Mouse (Mus musculus): ENCODE measurements at regions not wholly inside any gene's neighbourhood (a gene's known extent, or its start where the extent isn't known, plus 50 kb on each side); places are given as distances from the start of the nearest gene placed in this dataset.
"Not testable (repeated sequence)": the region's sequence is repeated elsewhere in the genome, so short reads cannot be mapped to it uniquely, and the experiment has no call there.

DNA sequence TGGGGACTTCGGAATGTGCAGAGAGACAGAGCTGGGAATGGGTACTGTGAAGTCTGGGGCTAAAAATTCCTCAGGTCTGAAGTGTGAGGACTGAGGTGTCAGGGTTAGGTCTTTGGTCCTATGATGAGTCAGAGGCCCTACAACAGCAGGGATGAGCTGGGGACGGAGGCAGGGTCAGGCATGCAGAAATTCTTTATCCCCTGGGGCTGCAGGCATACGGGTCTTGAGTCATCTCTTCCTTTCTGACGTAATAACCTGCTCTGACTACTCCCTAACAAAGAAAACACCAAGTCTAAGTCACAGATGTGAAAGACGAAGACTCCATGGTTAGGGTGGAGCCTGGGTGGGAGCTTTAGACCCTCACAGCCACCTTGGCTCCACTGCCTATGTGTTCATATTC, 185.6 kb upstream of the Serp2 start:
- ATAC-seq (ENCODE audit: extremely low read depth, insufficient number of reproducible peaks, low FRiP score, poor library complexity, severe bottlenecking) = no peak

DNA sequence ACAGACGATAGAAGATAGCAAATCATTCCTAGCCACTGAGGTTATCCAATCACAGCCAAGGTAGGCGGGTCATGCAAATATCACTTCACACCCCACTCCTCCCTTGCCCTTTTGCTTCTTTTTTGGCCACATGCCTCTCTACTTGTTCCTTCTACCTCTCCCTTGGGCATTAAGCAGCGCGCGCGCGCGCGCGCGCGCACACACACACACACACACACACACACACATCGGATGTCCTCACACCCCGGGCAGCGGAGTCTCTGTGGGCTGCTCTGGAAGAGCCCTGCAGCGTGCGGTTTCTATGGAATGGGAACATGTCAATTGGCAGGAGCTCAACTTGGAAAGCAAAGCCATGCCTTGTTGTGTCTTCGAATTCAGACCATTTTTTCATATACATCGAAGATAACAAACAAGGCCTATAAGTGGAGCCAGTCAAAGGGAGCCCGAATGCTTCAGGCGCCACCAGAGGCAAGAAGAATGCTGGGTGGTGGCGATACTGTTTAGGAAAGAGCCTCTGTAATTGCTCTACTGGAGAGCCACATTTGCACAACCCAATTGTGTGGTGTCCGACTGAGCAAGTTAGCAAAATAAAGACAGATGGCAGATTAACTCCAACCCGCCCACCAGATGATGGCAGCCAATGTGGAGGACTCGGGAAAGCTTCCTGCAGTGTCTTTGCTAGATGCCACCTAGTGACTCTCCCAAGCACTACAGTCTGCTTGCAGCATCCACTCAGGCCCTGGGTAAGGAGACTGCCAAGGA, 183.3 kb upstream of the Serp2 start:
- no peak for ATAC-seq (ENCODE audit: extremely low read depth, insufficient number of reproducible peaks, low FRiP score, poor library complexity, severe bottlenecking)

DNA sequence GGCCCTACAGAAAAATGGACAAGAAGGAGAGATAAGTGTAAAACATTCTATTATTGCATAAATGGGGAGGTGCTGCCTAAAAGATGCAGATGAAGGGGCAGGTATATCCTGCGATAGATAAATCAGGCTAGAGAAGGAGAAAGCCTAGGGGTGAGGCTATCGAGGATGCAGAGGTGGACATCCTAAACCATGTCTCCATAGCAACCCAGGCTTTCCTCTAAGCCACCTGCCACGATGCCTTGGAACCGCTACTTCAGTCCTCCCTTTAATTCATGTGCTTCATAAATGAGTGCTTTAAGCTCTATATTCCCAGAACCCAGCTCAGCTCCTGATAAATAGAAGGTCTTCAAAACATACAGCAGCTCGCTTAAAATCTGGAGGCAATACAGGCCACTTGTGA, 179.3 kb upstream of the Serp2 start:
- ATAC-seq (ENCODE audit: extremely low read depth, insufficient number of reproducible peaks, low FRiP score, poor library complexity, severe bottlenecking) = no peak

DNA sequence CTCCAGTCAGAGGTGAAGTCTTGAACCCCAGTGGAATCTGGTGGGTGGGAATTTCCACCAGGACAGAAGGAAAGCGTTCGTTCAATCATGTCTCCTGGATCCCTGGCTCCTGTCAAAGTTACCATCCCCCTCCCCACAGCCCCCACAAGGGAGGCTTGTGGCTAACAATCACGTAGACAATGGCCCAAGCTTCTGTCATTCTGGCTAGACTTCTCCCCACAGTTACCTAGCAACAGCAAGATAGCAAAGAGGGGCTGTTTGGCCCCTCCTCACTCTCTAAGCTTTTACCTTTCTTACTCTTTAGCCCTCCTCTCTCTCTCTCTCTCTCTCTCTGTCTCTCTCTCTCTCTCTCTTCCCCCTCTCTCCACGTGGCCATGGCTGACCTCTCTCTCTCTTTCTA, 178.4 kb upstream of the Serp2 start:
- no peak for ATAC-seq (ENCODE audit: extremely low read depth, insufficient number of reproducible peaks, low FRiP score, poor library complexity, severe bottlenecking)

DNA sequence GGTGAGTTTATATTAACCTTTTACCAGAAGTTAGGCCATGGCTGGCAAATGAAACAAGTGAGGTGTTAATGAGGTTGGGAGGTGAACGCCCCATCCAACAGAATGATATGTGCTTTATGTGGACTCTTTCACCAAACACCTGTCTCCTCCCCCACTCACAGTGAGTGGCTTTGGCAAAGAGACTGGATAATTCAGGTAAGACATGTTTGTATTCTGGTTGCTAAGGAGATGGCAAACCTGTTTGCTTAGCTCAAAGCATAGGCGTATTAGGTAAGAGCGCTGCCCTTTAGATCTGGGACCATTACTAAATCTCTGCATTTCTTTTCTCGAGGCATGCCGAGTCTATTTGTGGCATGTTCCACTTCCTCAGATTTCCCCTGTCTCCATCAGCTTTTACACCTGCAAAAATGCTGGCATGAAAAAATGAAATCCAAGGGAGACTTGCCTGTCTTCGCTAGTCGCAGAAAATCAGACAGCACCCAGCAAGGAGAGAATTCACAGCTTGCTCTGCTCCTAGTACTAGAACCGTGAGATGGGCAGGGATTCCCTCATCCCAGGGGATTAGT, 176.7 kb upstream of the Serp2 start:
- no peak for ATAC-seq (ENCODE audit: extremely low read depth, insufficient number of reproducible peaks, low FRiP score, poor library complexity, severe bottlenecking)

DNA sequence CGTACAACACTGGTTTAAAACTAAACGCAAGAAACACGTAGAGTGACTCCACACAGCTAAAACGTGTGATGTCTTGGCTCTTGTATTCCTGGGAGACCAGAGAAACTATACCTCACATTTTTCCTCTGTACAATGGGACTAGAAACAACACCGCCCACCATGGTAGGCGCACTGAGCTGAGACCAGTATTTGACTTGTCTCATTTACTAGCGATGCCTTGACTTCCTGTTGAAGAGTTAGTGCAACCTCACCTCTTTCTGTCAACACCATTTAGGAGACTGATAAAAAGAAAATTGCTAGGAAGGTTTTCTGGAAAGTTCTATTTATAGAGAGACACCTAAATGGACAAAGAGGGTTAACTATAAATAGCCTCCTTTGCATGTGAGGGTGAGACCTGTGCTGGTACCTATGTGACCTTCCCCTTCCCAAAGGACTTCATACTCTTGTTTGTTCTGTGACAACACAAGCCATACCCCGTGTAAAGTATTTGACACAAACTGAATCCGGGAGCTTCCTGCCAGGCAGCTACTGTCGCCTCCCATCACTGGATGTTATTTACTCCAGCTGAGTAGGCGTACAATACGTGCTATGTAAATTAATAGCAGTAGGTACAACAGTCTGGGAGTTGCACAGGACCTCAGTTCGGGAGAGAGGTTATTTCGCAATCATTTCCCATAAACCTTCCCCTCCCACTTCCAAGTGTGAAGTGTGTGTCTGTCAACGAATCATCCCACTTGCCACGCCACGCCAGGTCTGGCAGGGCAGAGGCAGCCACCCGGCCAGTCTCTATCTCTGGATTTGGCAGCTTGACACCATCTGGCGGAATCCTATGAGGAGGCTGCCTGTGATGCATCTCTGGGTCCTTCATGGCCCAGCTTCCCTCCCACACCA, 174.7 kb upstream of the Serp2 start:
- ATAC-seq (ENCODE audit: extremely low read depth, insufficient number of reproducible peaks, low FRiP score, poor library complexity, severe bottlenecking) = no peak

DNA sequence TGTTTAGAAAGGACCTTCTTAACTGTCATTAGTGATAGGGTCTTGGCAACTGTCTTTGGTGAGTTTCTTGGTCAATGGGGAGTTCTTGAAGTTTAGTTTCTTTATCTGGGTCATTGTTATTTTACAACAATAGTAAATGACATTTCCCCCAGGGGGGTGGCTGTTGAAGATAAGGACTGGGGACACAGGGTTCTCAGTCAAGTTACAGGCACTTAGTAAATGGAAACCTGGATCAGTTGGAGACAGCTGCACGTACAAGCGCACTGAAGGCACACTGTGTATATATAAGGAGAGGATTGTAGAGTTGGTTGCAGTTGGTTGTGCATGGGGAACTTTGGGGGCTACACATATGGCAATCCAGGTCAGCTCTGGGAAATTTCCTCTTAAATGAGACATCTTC, 169.2 kb upstream of the Serp2 start:
- no peak for ATAC-seq (ENCODE audit: extremely low read depth, insufficient number of reproducible peaks, low FRiP score, poor library complexity, severe bottlenecking)

DNA sequence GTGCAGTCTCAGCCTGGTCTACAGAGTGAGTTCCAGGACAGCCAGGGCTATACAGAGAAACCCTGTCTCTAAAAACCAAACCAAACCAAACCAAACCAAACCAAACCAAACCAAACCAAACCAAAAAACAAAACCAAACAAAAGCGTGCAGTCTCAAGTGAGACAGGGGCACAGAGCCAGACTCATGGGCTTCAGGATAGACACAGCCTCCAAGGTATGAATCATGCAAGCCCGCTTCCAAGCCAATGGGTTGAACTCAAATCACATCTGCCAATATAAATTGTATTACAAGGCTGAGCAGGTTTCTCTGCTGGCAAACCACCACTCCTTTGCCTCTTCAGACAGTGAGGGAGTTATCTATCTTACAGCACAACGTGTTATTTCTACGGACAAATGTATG, 168.5 kb upstream of the Serp2 start:
- not testable (repeated sequence) for ATAC-seq (ENCODE audit: extremely low read depth, insufficient number of reproducible peaks, low FRiP score, poor library complexity, severe bottlenecking)

DNA sequence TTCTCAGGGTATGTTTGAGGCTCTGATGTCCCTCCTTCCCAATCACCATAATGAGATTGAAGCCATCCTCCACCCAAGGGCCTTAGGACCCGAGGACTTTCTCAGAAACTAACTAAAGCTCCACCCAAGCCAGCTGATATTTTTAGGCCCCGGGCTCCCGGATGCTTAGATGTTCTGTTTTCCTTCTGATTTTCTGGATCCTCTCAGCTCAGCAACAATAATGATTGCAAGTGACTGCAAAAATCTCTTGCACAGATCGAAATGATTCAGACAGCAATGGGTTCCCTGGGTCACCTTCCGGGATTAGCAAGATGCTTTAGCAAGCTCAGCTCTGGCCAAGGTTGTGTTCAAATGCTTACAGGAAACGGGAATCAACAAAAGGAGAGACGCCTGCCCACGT, 168.1 kb upstream of the Serp2 start:
- no peak for ATAC-seq (ENCODE audit: extremely low read depth, insufficient number of reproducible peaks, low FRiP score, poor library complexity, severe bottlenecking)

DNA sequence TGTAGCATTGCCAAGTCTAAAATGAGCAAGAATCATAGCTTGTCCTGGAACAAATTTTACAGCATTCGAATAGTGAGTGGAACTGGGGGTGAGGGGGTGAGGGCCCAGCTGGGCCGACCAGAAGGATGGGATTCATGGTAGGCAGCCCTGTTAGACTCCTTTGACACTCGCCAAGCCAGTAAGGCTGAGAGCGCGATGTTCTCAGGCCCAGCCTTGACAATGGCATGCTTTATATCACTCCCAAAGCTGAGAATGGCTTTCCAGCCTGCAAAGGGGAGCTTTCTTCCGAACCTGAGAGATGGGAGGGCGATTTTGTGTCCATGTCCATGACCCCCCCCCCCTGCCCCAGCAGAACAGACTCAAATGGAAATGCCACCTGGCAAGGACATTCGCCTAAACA, 167.7 kb upstream of the Serp2 start:
- no peak for ATAC-seq (ENCODE audit: extremely low read depth, insufficient number of reproducible peaks, low FRiP score, poor library complexity, severe bottlenecking)

DNA sequence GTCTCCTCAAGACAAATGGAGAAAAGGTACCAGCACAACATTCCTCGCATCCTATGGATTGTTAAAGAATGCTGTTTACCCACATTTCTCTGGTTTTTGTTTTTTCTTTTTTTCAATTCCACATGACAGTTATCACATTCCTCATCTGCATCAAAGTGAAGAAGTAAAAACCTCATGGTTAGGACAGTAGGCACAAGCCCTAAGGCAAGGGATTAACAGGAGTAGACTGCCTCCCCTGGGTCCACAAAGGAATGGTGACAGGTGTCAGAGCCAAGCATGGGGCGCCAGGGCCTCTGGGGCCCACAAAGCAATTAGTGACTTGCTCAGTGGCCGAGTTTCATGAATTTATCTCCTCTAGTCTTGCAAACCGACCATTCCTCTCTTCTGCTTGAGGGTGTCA, 166.9 kb upstream of the Serp2 start:
- ATAC-seq (ENCODE audit: extremely low read depth, insufficient number of reproducible peaks, low FRiP score, poor library complexity, severe bottlenecking) = no peak

DNA sequence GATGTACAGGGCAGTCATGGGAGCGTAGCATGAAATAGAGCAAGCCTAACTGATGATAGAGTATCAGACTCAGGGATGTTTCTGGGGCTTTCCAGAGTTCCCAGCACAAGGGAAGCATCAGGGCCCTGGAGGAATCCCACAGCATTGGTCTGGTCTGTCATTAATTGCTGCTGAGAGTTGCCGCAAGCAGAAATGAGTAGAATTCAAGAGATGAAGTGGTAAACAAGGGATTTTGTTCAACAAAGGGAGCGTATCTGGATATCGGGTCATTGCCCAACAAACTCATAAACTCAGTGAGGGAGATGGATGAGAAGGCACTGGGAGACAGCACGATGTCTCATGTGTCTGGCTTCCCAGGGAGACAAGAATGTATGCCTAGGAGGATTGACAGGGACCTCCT, 165.6 kb upstream of the Serp2 start:
- ATAC-seq (ENCODE audit: extremely low read depth, insufficient number of reproducible peaks, low FRiP score, poor library complexity, severe bottlenecking) = no peak

DNA sequence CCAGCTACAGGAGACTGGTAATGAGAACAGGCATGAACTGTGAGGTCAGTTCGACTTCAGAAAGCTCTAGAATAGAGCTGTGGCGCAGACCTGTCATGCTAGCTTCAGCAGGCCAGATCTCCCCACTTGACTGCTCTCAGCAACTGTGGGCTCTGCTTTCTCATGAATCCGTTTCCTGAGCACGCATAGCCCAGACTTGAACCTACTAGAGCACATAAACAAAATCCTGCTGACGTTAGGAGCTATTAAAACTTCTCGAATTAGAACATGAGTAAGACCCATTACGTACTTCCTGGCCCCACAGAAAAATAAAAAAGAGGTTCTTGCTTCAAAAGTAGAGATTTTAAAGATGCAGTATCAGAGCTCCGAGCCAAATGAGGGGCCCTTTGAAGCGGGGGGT, 165.1 kb upstream of the Serp2 start:
- peak; percentile 51; the same call in 1 of the 2 replicates for ATAC-seq (ENCODE audit: extremely low read depth, insufficient number of reproducible peaks, low FRiP score, poor library complexity, severe bottlenecking)

DNA sequence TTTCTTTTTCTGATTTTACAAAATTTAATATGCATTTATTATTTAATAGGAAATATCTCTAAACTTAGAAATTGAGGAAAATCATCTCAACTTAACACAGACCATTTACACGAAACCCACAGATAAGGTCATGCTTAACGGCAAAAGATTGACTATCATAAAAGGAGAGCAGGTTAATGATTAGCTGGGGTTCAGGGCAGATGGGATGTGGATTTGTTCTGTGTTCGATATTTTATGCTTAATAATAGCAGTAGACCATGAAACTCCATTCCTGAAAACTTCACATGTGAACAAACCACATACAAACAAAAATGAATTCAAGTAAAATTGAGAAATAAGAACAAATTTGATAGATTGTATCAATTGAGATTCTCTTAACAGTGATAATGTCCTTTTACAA, 160.4 kb upstream of the Serp2 start:
- no peak for ATAC-seq (ENCODE audit: extremely low read depth, insufficient number of reproducible peaks, low FRiP score, poor library complexity, severe bottlenecking)

DNA sequence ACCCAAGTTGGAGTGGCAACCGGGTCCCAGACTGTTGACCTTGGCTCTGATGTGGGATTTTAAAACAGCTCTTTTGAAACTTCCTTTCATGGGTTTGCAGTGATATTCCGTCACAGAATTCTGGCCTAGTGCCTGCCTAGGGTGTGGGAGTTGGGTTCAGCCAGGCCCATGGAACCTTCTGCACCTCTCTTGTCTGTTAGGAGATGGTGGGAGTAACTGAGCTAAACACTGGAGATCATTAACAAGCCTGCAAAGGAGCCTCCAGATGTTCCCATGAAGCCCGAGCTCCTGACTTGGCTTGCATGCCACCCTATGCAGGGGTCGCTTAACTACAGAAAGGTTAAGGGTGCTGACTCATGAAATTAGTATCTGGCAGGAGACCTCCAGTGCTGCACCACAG, 158.0 kb upstream of the Serp2 start:
- no peak for ATAC-seq (ENCODE audit: extremely low read depth, insufficient number of reproducible peaks, low FRiP score, poor library complexity, severe bottlenecking)

DNA sequence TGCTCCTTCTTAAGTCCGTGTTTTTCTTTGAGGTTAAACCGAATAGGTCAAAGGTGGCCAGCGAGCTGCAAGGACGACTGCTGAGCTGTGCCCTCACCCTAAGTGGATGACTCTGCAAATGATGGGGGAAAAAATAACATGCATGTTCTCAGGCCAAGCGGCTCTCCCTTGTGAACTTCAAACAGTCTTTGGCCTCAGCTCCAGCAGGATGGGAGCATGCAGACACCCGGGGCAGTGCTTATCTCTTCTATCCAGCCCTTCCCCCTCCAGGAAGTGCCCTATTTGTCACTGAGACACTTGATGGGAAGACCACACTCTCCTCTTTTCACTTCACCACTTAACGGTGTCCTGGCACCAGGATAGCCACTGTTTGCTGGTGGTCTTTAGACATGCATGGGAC, 157.3 kb upstream of the Serp2 start:
- ATAC-seq (ENCODE audit: extremely low read depth, insufficient number of reproducible peaks, low FRiP score, poor library complexity, severe bottlenecking) = no peak

DNA sequence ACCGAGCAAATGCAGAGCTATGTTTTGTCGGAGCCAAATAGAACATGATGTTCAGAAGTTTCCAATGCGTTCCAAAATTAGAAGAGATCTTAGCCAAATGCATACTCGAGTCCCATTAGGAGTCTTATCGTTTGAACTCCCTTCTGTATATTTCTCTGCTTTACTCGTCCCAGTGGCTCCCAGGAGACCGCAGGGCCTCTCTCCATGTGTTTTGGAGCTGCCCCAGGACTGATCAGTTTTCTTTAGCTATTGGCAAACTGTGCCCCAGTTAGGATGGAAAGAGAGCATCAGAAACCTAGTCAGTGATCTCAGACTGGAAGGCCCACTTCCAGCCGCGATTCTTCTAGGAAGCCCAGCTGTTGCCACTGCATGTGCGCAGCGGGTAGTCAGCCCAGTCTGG, 152.0 kb upstream of the Serp2 start:
- no peak for ATAC-seq (ENCODE audit: extremely low read depth, insufficient number of reproducible peaks, low FRiP score, poor library complexity, severe bottlenecking)

DNA sequence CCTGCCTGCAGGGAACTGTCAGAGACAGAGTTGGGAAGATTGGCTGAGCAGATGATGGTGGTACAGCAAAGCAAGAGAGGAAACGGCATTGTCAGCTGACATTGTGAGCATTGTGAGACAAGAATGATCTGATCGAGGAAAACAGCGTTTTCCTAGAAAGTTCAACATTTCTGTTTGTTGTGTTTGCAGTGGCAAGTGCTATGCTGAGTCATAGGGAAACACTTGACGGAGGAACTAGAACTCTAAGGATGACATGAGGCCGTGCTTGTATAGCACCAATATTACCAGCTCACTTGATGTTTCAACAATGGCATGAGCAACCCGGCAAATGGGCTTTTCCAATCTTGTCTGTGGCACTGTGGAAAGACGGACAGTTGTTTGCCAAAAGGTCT, 146.7 kb upstream of the Serp2 start:
- no peak for ATAC-seq (ENCODE audit: extremely low read depth, insufficient number of reproducible peaks, low FRiP score, poor library complexity, severe bottlenecking)

DNA sequence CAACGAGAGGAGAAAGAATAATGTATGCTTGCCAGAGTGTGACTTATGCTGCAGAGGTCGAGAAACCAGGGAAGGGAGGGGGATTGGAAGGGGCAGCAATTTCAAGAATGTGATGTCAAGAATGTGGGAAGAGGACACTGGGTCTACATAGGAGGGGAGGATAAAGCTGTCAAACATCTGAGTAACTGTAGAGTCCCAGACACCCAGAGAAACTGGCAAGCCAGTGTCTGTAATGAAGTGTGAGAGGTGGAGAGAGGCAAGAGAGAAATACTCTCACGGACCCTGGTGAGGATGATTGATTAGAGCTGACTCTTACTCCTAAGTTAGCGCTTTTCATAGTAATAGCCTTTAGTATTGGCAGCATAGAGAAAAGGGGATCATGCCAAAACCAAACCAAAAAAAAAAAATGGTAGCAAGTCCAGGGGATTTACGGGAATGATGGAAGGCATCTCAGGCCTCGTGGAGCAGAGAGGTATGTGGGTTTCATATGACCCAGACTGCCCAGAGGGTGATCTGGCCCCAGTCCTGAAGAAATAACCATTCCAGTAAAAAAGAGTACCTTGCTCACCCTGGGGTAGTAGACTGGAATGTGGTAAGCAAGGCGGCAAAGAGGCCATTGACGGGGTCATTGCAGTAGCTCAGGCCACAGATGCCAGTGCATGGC, 146.2 kb upstream of the Serp2 start:
- ATAC-seq (ENCODE audit: extremely low read depth, insufficient number of reproducible peaks, low FRiP score, poor library complexity, severe bottlenecking) = no peak
